Mouse (Mus musculus): ENCODE results near the gene Insr. TPM values are rescaled to one million over a fixed set of nuclear protein-coding genes. Genes with fewer than 3 reads are reported as not detected.

Insr gene
- polyA plus RNA-seq, 1 experiment from 2014 or later: 20.9 TPM

GRCm38 (mm10) chr8:3302131-3302530, 22.7 kb upstream of the Insr start:
- H3K36me3 ChIP-seq (ENCODE audit: control insufficient read depth, insufficient read depth, low read length): no peaks in the 10 kb centered on the region
- DNase-seq (ENCODE audit: low spot score) (no peak), ATAC-seq (ENCODE audit: low FRiP score, low TSS enrichment) (no peak)
- no peaks in the 10 kb centered on the region for H3K4me1 ChIP-seq (replicated peaks; ENCODE audit: control insufficient read depth, insufficient read depth)
- WGBS: 57% methylated on average over 2 of the region's 2 CpGs
- no peaks in the 10 kb centered on the region for H3K27me3 ChIP-seq (ENCODE audit: control insufficient read depth, insufficient read depth, low read length)
- H3K9ac ChIP-seq (ENCODE audit: low read length): no peak overlapping the region
- no peak for TF ChIP-seq CTCF (IDR thresholded peaks at IDR 0.05; ENCODE audit: low read depth)
- no peak for TF ChIP-seq EP300 (optimal IDR thresholded peaks at IDR 0.05)
- H3K27ac ChIP-seq (replicated peaks): no peak overlapping the region
- H3K9me3 ChIP-seq (ENCODE audit: control insufficient read depth, low read length): no peaks in the 10 kb centered on the region
- H3K4me3 ChIP-seq (ENCODE audit: low read depth, low read length): no peak overlapping the region
- H3K4me2 ChIP-seq (replicated peaks; ENCODE audit: low read depth): no peak overlapping the region

DNA sequence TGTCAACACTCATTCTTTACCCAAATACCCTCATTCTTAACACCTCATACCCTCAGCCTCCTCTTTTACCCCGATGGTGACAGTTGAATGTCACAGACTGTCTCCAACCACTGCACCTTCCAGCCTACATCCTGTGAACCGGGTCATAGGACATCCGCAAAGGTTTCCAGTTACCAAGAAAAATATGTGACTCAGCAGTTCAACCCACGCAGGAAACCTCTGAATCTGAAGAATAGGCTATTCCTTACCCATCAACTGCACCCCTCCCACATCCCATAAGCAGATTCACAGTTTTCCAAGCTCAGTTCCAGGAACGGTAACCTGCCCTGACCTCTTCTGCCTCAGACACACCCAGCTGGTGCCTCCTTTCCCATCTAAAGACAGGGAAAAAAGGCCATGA, 19.9 kb upstream of the Insr start:
- no peaks in the 10 kb centered on the region for H3K36me3 ChIP-seq (ENCODE audit: control insufficient read depth, insufficient read depth, low read length)
- 66% methylated on average over 5 of the region's 5 CpGs for WGBS
- no peaks in the 10 kb centered on the region for H3K4me1 ChIP-seq (replicated peaks; ENCODE audit: control insufficient read depth, insufficient read depth)
- H3K27me3 ChIP-seq (ENCODE audit: control insufficient read depth, insufficient read depth, low read length): no peaks in the 10 kb centered on the region
- TF ChIP-seq EP300 (optimal IDR thresholded peaks at IDR 0.05) (no peak), CTCF (IDR thresholded peaks at IDR 0.05; ENCODE audit: low read depth) (no peak)
- no peak overlapping the region for H3K9ac ChIP-seq (ENCODE audit: low read length)
- no peak overlapping the region for H3K4me3 ChIP-seq (ENCODE audit: low read depth, low read length)
- no peak overlapping the region for H3K4me2 ChIP-seq (replicated peaks; ENCODE audit: low read depth)
- ATAC-seq (ENCODE audit: low FRiP score, low TSS enrichment) (no peak), DNase-seq (ENCODE audit: low spot score) (no peak)
- no peaks in the 10 kb centered on the region for H3K9me3 ChIP-seq (ENCODE audit: control insufficient read depth, low read length)
- no peak overlapping the region for H3K27ac ChIP-seq (replicated peaks)

- Histone ChIP-seq H3K4me1 (replicated peaks; ENCODE audit: control insufficient read depth, insufficient read depth) (no peaks in the 10 kb centered on the region), H3K4me2 (replicated peaks; ENCODE audit: low read depth) (no peak overlapping the region), H3K9me3 (ENCODE audit: control insufficient read depth, low read length) (no peaks in the 10 kb centered on the region), H3K36me3 (ENCODE audit: control insufficient read depth, insufficient read depth, low read length) (no peaks in the 10 kb centered on the region), H3K27me3 (ENCODE audit: control insufficient read depth, insufficient read depth, low read length) (no peaks in the 10 kb centered on the region), H3K27ac (replicated peaks) (no peak overlapping the region), H3K4me3 (ENCODE audit: low read depth, low read length) (no peak overlapping the region), H3K9ac (ENCODE audit: low read length) (no peak overlapping the region)
- DNase-seq (ENCODE audit: low spot score) (no peak), ATAC-seq (ENCODE audit: low FRiP score, low TSS enrichment) (no peak)
- WGBS: 27% methylated on average over 2 of the region's 2 CpGs
- TF ChIP-seq CTCF (IDR thresholded peaks at IDR 0.05; ENCODE audit: low read depth) (peak; percentile 29; the same call in 1 of the 2 replicates), EP300 (optimal IDR thresholded peaks at IDR 0.05) (no peak)
Measured at GRCm38 (mm10) chr8:3285824-3286223, 6.4 kb upstream of the Insr start.

DNA sequence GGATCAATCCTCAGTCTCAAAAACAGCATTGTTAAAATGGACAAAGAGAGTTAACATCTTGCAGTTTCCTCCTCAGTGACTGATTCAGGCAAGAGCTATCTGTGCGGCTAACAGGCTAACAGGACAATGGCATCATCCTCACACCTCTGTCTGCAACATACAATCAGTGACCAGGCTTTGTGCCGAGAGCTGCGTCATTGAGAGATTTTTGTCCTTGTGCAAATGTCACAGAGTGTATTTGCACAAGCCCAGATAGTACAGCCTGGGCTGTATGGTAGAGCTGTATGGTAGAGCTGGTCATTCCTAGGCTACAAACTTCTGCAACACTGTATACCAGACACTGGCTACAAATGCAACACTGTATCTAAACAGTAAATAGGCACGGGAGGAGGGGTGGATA, 5.2 kb upstream of the Insr start:
- H3K4me1 ChIP-seq (replicated peaks; ENCODE audit: control insufficient read depth, insufficient read depth): 0 out of 2 replicates have a peak, but pooled peaks cover 3% of the 10 kb centered on the region
- H3K27ac ChIP-seq (replicated peaks): no peak overlapping the region
- ATAC-seq (ENCODE audit: low FRiP score, low TSS enrichment): peak; percentile 69
- H3K4me2 ChIP-seq (replicated peaks; ENCODE audit: low read depth): no peak overlapping the region
- no peak overlapping the region for H3K9ac ChIP-seq (ENCODE audit: low read length)
- no peaks in the 10 kb centered on the region for H3K27me3 ChIP-seq (ENCODE audit: control insufficient read depth, insufficient read depth, low read length)
- 64% methylated on average over 4 of the region's 4 CpGs for WGBS
- DNase-seq (ENCODE audit: low spot score): peak; percentile 22
- no peak overlapping the region for H3K4me3 ChIP-seq (ENCODE audit: low read depth, low read length)
- TF ChIP-seq CTCF (IDR thresholded peaks at IDR 0.05; ENCODE audit: low read depth) (no peak), EP300 (optimal IDR thresholded peaks at IDR 0.05) (no peak)
- no peaks in the 10 kb centered on the region for H3K9me3 ChIP-seq (ENCODE audit: control insufficient read depth, low read length)
- no peaks in the 10 kb centered on the region for H3K36me3 ChIP-seq (ENCODE audit: control insufficient read depth, insufficient read depth, low read length)

DNA sequence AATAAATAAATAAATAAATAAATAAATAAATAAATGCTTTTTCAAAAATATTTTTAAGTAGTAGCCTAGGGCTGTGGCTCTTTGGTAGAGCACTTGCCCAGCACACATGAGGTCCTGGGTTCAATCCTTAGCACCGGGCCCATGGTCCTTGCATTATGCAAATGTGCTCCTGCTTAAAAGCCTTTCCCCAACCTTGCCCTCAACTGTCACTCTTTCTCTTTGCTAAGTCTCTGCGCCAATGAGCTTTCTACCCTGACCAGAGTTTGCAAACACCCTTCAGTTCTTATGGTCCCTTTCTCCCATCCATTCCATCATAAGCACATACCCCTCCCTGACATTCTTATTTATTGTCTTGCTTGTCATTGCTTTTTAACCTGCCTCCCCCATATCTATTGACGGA, 1.9 kb upstream of the Insr start:
- TF ChIP-seq CTCF (IDR thresholded peaks at IDR 0.05; ENCODE audit: low read depth) (no peak), EP300 (optimal IDR thresholded peaks at IDR 0.05) (no peak)
- Histone ChIP-seq H3K27me3 (ENCODE audit: control insufficient read depth, insufficient read depth, low read length) (no peaks in the 10 kb centered on the region), H3K4me1 (replicated peaks; ENCODE audit: control insufficient read depth, insufficient read depth) (peaks cover 14% of the 10 kb centered on the region; the same call in 1 of the 2 replicates), H3K27ac (replicated peaks) (no peak overlapping the region), H3K9me3 (ENCODE audit: control insufficient read depth, low read length) (no peaks in the 10 kb centered on the region), H3K4me2 (replicated peaks; ENCODE audit: low read depth) (no peak overlapping the region), H3K36me3 (ENCODE audit: control insufficient read depth, insufficient read depth, low read length) (no peaks in the 10 kb centered on the region), H3K9ac (ENCODE audit: low read length) (no peak overlapping the region), H3K4me3 (ENCODE audit: low read depth, low read length) (no peak overlapping the region)
- 77% methylated on average over 3 of the region's 3 CpGs for WGBS
- no peak for ATAC-seq (ENCODE audit: low FRiP score, low TSS enrichment)
- DNase-seq (ENCODE audit: low spot score): no peak

DNA sequence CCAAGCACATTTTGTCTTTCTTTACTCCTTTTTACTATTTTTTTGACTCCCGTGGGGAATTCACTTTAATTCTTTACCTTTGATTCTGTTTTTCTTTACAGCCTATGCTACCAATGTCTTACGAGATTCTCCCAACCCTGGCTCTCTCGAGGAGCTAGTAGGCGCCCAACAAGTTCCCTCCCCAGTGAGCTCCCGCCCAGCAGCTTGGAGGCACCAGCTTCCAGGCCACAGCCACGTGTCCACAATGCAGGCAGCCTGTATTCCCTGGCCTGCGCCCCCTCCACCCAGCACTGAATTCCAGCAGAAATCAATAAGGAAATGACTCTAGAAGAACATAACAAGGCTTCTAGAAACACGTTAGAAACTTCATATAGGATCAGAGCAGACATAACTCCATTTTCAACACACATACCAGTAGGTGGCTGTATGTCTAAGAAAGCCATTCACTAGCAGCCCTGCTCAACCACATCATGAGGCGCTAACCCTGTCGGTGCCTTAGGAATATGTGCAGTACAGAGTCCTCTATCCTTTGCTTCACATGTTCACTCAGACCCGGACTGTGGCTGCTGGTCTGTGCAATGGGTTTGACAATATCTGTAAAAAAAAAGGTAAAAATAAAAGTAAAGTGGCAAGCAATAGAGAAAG, 971 bp upstream of the Insr start:
- 31% methylated on average over 11 of the region's 11 CpGs for WGBS
- Histone ChIP-seq H3K4me3 (ENCODE audit: low read depth, low read length) (peak overlapping the region; percentile 93; the same call in 1 of the 2 replicates), H3K9ac (ENCODE audit: low read length) (peak overlapping the region; percentile 95; the same call in 1 of the 2 replicates), H3K4me2 (replicated peaks; ENCODE audit: low read depth) (peak overlapping the region; percentile 89), H3K27me3 (ENCODE audit: control insufficient read depth, insufficient read depth, low read length) (no peaks in the 10 kb centered on the region), H3K36me3 (ENCODE audit: control insufficient read depth, insufficient read depth, low read length) (no peaks in the 10 kb centered on the region), H3K27ac (replicated peaks) (peak overlapping the region; percentile 9; the same call in 1 of the 2 replicates), H3K4me1 (replicated peaks; ENCODE audit: control insufficient read depth, insufficient read depth) (peaks cover 14% of the 10 kb centered on the region; the same call in 1 of the 2 replicates), H3K9me3 (ENCODE audit: control insufficient read depth, low read length) (no peaks in the 10 kb centered on the region)
- ATAC-seq (ENCODE audit: low FRiP score, low TSS enrichment): no peak
- no peak for TF ChIP-seq EP300 (optimal IDR thresholded peaks at IDR 0.05)
- TF ChIP-seq CTCF (IDR thresholded peaks at IDR 0.05; ENCODE audit: low read depth): peak; percentile 49
- DNase-seq (ENCODE audit: low spot score): peak; percentile 64
